Mouse (Mus musculus) neural tube, embryonic 14.5 days (tissue): ENCODE results near the gene Idh3a. TPM values are rescaled to one million over a fixed set of nuclear protein-coding genes. Genes with fewer than 3 reads are reported as not detected.
A peak's percentile ranks its signal among the peaks of the same experiment; 100 is the strongest.
"Not testable (repeated sequence)": the region's sequence is repeated elsewhere in the genome, so short reads cannot be mapped to it uniquely, and the experiment has no call there.

Experiments used
- ATAC-seq: fragments of 200-750 bp; cut with Nextera tagmentation; 2 replicates; pipeline ENCODE4 v1.8.0; 2017; ENCODE audit warnings: low read depth, mild to moderate bottlenecking, moderate TSS enrichment, moderate library complexity
- H3K27ac ChIP-seq: fragments of 300-500 bp; sonication (generic); 2 replicates; pipeline ENCODE4 v1.5.1; 2014; ENCODE audit warnings: low read depth, mild to moderate bottlenecking, control low read depth, low read length, moderate library complexity, mixed read lengths
- H3K27me3 ChIP-seq: fragments of 300-500 bp; sonication (generic); 2 replicates; pipeline ENCODE4 v1.6.1; 2014; ENCODE audit warnings: low read length; ENCODE audit not compliant: control insufficient read depth, insufficient read depth
- H3K36me3 ChIP-seq: fragments of 300-500 bp; sonication (generic); 2 replicates; pipeline ENCODE4 v1.6.1; 2014; ENCODE audit warnings: low read length, mixed read lengths; ENCODE audit not compliant: control insufficient read depth, insufficient read depth
- H3K4me1 ChIP-seq: fragments of 300-500 bp; sonication (generic); 2 replicates; pipeline ENCODE4 v1.6.1; 2014; ENCODE audit warnings: low read length; ENCODE audit not compliant: control insufficient read depth, insufficient read depth
- H3K4me2 ChIP-seq: fragments of 300-500 bp; sonication (generic); 2 replicates; pipeline ENCODE4 v1.6.1; 2014; ENCODE audit warnings: mild to moderate bottlenecking, low read depth, low read length, control low read depth
- H3K4me3 ChIP-seq: fragments of 300-500 bp; sonication (generic); 2 replicates; pipeline ENCODE4 v1.5.1; 2014; ENCODE audit warnings: low read depth, low read length, control low read depth, mixed read lengths
- H3K9ac ChIP-seq: fragments of 300-500 bp; sonication (generic); replicated peaks from 2 replicates; pipeline ENCODE4 v1.6.1; 2014; ENCODE audit warnings: low read depth, mild to moderate bottlenecking, control low read depth, low read length, mixed read lengths
- H3K9me3 ChIP-seq: fragments of 300-500 bp; sonication (generic); 2 replicates; pipeline ENCODE4 v1.6.1; 2016; ENCODE audit warnings: low read length; ENCODE audit not compliant: control insufficient read depth
- WGBS: fragments of 180-500 bp; shearing (Covaris S2); extraction: QIAGEN DNeasy Blood & Tissue Kit; methylation state at CpG from one replicate; pipeline ENCODE4 v1.1.7; 2014; 5-methylcytosine and 5-hydroxymethylcytosine counted together
- polyA plus RNA-seq: library from polyadenylated mRNA; unstranded; fragments of >200 nt; fragmentation: Nextera tagmentation; extraction: Ambion mirVana; gene quantifications from 2 replicates; pipeline ENCODE4 v1.2.1, GENCODE M21; 2014

Idh3a gene
- polyA plus RNA-seq, 1 experiment from 2014 or later = 178 TPM

DNA sequence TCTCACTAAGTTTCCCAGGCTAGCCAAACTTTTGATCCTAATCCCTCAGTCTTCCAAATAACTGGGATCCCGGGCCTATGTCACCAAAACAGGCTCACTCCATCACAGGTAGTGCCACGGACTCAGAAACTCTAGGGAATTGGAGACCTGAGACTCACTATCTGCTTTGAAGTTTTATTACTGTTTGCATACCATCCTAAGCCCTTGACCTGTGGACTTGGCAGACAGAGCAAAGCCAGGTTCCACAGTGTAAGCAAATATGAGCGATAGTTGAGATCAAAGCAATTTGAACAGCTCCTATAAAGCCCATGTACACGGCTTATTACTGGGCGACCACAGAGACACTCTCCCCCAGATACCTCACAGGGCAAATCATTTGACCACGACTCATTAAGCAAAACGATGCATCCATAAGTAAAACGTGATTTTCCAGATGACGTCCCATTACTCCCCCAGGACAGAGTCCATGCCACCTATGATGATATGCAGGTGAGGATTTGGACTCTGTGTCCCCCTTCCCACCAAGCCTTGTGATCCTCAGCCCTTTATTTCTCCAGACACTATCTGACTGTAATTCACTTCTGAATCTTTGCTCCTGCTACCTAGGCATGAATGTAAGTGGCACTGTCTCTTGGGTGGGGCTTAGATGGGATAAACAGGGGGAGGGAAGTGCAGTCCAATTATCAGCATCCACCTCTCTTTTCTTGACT is 14.8 kb upstream of the Idh3a start:
- no peak overlapping the region for H3K9ac ChIP-seq
- WGBS = 77% methylated on average over 9 of the region's 9 CpGs
- no peak for ATAC-seq
- no peak overlapping the region for H3K4me3 ChIP-seq
- no peaks in the 10 kb centered on the region for H3K9me3 ChIP-seq
- H3K27ac ChIP-seq = no peak overlapping the region
- H3K36me3 ChIP-seq = no peaks in the 10 kb centered on the region
- no peaks in the 10 kb centered on the region for H3K27me3 ChIP-seq
- no peaks in the 10 kb centered on the region for H3K4me1 ChIP-seq
- H3K4me2 ChIP-seq = no peak overlapping the region

DNA sequence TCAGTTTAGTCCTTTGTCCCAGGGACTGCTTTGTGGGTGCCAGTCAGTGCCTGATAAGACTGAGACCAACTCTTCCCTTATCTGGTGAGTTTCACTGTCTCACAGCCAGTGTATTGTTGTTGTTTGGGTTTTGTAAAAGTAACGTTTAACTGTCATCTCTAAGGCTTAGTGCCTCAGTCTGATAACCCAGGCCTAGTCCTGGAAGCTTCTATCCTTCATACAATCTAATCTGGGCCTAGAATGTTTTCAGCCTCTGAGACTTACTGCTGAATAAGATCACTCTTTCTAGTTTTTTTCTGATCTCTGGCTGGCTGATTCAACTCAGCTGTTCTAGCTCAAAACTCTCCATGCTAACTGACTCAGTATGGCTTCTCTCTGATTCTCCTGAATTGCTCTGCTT is 2.4 kb upstream of the Idh3a start:
- no peak for ATAC-seq
- H3K4me3 ChIP-seq = no peak overlapping the region
- no peak overlapping the region for H3K4me2 ChIP-seq
- H3K27me3 ChIP-seq = no peaks in the 10 kb centered on the region; the same call in 1 of the 2 replicates
- H3K27ac ChIP-seq = no peak overlapping the region
- H3K9ac ChIP-seq = no peak overlapping the region
- H3K36me3 ChIP-seq = no peaks in the 10 kb centered on the region
- no peaks in the 10 kb centered on the region for H3K9me3 ChIP-seq
- 69% methylated on average over 1 of the region's 1 CpGs for WGBS
- H3K4me1 ChIP-seq = peaks cover 11% of the 10 kb centered on the region; the same call in 1 of the 2 replicates

DNA sequence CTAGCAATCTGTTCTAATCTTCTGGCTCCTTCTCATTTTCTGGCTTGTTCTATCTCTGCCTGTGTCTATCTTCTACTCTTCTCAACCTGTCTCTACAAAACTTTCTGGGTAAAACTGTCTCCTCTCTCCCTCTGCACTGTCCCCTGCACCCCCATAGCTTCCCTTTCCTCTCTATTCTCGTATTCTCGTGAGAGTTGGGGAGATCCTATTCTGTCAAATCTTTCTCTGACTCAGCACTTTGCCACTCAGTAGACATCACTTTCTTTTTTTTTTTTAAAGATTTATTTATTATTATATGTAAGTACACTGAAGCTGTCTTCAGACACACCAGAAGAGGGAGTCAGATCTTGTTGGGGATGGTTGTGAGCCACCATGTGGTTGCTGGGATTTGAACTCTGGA is 2.0 kb upstream of the Idh3a start:
- not testable (repeated sequence) for ATAC-seq, H3K9ac ChIP-seq, H3K27me3 ChIP-seq, H3K36me3 ChIP-seq, H3K4me3 ChIP-seq, H3K27ac ChIP-seq, H3K9me3 ChIP-seq, H3K4me2 ChIP-seq
- peaks cover 11% of the 10 kb centered on the region; the same call in 1 of the 2 replicates for H3K4me1 ChIP-seq
- WGBS = 90% methylated on average over 2 of the region's 2 CpGs

DNA sequence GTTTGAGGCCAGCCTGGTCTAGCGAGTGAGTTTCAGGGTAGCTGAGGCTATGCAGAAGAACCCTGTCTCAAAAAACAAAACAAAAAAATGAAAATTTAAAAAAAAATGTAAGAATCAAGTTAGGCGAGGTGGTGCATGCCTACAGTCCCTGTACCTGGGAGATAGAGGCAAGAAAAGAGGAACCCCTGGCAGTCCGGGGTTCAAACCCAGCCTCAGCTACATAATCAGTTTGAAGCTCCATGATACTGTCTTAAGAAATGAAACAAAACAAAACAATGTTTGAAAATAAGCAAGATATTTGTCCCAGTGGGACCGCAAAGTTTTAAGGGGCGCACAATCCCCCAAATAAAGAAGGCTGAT is 315 bp upstream of the Idh3a start:
- Histone ChIP-seq H3K4me1 (peaks cover 11% of the 10 kb centered on the region; the same call in 1 of the 2 replicates), H3K36me3 (no peaks in the 10 kb centered on the region), H3K9me3 (no peaks in the 10 kb centered on the region), H3K27ac (peak overlapping the region; percentile 55), H3K4me3 (peak overlapping the region; percentile 97), H3K4me2 (peak overlapping the region; percentile 46), H3K9ac (peak overlapping the region; percentile 39; the same call in 1 of the 2 replicates), H3K27me3 (no peaks in the 10 kb centered on the region; the same call in 1 of the 2 replicates)
- 39% methylated on average over 5 of the region's 5 CpGs for WGBS
- ATAC-seq = peak; percentile 25; the same call in 1 of the 2 replicates

DNA sequence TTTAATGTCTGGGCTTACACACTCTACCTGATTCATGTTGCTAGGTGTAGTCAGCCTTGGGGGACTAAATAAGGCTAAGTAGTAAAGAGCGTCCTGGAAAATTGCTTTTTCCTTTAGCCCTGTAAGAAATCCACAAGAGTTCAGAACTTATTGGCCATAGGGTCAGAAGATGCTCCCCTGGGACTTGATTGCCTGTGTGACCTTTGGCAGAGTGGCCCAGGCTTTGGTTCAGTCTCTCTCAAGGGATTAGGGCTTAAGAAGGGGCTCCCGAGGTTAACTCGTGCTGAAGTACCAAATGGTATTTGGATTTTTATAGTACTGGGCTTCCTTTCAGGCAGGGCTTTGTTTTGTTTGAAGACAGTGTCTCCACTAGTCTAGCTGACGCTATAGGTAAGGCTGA is 1.7 kb downstream of the Idh3a start:
- ATAC-seq = no peak
- Histone ChIP-seq H3K27ac (no peak overlapping the region), H3K4me3 (no peak overlapping the region), H3K27me3 (no peaks in the 10 kb centered on the region; the same call in 1 of the 2 replicates), H3K36me3 (peaks cover 5% of the 10 kb centered on the region), H3K9ac (no peak overlapping the region), H3K4me1 (peaks cover 11% of the 10 kb centered on the region; the same call in 1 of the 2 replicates), H3K4me2 (no peak overlapping the region), H3K9me3 (no peaks in the 10 kb centered on the region)
- 69% methylated on average over 4 of the region's 4 CpGs for WGBS

DNA sequence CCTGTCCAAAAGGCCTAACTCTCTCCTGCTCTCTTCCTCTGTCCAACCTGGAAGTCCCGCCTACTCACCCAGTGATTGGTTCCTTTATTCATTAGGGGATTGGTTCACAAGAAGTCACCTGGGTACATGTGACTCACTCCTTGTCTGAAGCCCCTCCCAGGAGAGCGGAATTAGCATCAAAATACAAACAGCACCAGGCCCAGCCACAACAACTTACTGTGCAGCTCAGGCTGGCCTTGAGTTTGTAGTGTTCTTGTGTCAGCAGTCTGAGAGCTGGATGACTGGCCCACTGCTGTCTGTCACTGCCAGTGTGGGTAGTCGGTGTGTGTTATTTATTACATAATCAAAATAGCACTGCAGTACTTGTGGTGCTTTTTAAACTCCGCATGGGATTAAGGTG is 7.5 kb downstream of the Idh3a start:
- WGBS = 77% methylated on average over 4 of the region's 4 CpGs
- not testable (repeated sequence) for ATAC-seq

DNA sequence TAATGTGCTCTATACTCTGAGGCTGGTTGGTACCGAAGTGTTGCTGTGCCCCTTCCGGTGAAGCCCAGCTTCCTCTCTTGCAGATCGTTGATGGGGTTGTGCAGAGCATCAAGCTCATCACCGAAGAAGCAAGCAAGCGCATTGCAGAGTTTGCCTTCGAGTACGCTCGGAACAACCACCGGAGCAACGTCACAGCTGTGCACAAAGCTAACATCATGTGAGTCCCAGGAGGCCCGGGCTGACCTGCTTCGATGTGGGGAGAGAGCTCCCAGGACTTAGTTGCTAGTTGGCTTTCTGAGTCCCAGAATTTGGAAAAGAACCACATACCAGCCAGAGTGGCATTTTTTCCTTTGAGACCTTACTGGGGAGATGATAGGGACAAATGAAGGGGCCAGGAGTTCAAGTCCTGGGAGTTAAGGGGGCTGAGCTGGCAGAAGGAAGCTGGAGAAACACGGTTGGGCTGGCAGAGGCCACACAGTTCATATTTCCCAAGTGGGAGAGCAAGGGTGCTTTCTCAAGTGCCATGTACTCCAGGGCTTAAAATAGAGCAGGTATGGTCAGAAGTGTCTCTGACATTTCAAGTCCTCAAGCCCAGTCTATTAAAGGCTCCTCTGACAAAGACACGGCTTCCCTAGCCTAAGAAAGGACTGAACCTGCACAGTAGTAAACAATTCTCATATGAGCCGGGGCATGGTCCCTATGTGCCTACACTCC is 10.8 kb downstream of the Idh3a start:
- Histone ChIP-seq H3K9ac (no peak overlapping the region), H3K4me3 (no peak overlapping the region), H3K27me3 (no peaks in the 10 kb centered on the region), H3K4me2 (no peak overlapping the region), H3K36me3 (peaks cover 78% of the 10 kb centered on the region), H3K9me3 (no peaks in the 10 kb centered on the region), H3K4me1 (no peaks in the 10 kb centered on the region), H3K27ac (no peak overlapping the region)
- WGBS = 95% methylated on average over 15 of the region's 15 CpGs
- ATAC-seq = no peak

More for the DNA sequence above, 7.5 kb downstream of the Idh3a start:
- H3K27me3 ChIP-seq, H3K9me3 ChIP-seq, H3K4me2 ChIP-seq, H3K4me3 ChIP-seq, H3K9ac ChIP-seq, H3K27ac ChIP-seq, H3K4me1 ChIP-seq: not testable (repeated sequence)
- H3K36me3 ChIP-seq = peaks cover 51% of the 10 kb centered on the region

DNA sequence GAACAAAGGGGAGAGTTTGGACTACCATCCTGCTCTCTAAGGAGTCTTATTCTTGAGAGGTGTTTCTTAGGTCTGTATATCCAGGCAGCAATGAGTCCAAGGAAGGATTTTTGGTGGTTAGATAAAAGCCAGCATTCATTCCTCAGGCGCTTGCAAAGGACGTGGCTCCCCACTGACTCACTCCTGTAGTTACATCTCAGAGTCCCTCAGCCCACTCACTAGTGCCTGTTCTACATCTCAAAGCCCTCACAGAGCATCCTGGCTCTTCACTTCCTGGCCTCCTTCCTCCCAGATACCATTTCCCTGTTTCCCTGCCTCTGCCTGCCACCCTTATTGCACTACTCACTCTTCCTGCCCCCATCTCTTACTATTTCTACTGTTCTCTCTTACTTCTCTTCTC is 16.3 kb downstream of the Idh3a start:
- no peaks in the 10 kb centered on the region for H3K9me3 ChIP-seq
- no peak for ATAC-seq
- 74% methylated on average over 2 of the region's 2 CpGs for WGBS

DNA sequence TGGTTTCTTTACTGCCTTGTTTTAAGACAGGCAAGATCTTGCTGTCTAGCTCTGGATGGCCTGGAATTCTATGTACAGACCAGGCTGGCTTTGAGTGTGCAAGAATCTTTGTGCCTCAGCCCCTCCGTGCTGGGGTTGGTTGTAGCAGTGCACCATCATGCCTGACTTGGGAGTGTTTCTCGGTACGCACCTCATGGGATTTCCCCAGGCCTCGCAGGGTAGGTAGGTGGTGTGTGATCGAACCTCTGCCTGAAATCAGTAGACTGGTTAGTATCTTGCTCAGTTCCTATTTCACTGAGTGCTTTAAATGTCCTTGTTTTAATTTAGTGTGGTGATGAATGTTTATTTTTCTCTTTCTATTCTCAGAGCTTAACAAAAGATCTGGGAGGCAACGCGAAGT is 16.8 kb downstream of the Idh3a start:
- no peak overlapping the region for H3K9ac ChIP-seq
- H3K36me3 ChIP-seq = peaks cover 57% of the 10 kb centered on the region
- 60% methylated on average over 7 of the region's 7 CpGs for WGBS
- H3K9me3 ChIP-seq = no peaks in the 10 kb centered on the region
- no peak overlapping the region for H3K4me3 ChIP-seq
- H3K4me1 ChIP-seq = no peaks in the 10 kb centered on the region
- ATAC-seq = no peak
- H3K27ac ChIP-seq = no peak overlapping the region
- no peak overlapping the region for H3K4me2 ChIP-seq
- H3K27me3 ChIP-seq = no peaks in the 10 kb centered on the region

More for the DNA sequence above, 16.3 kb downstream of the Idh3a start:
- no peak overlapping the region for H3K4me3 ChIP-seq
- no peaks in the 10 kb centered on the region for H3K27me3 ChIP-seq
- H3K36me3 ChIP-seq = peaks cover 61% of the 10 kb centered on the region
- no peak overlapping the region for H3K4me2 ChIP-seq
- H3K27ac ChIP-seq = no peak overlapping the region
- no peaks in the 10 kb centered on the region for H3K4me1 ChIP-seq
- H3K9ac ChIP-seq = no peak overlapping the region
